Mouse (Mus musculus) CH12.LX (cell line): ENCODE data around the gene Dmwd.

Experiments
- CHD2 ChIP-seq: IDR thresholded peaks from 2 replicates; pipeline ENCODE4 v1.6.1; 2011; ENCODE audit warnings: low read length, improper control_type of control experiment
- CTCF ChIP-seq, 2 experiments: IDR thresholded peaks in 1 of 2; conservative IDR thresholded peaks in 1 of 2; 2 replicates each; pipeline ENCODE4 v1.5.1; 2011 to 2012; ENCODE audit warnings: low read depth in 2 of 2, low read length in 2 of 2, improper control_type of control experiment in 1 of 2, inconsistent platforms in 1 of 2, mild to moderate bottlenecking in 1 of 2, moderate library complexity in 1 of 2
- EP300 ChIP-seq: IDR thresholded peaks from 2 replicates; pipeline ENCODE4 v1.6.1; 2011; ENCODE audit warnings: low read length, improper control_type of control experiment
- GABPA ChIP-seq: IDR thresholded peaks from 2 replicates; pipeline ENCODE4 v1.6.1; 2012; ENCODE audit warnings: low read depth, low read length, improper control_type of control experiment, inconsistent platforms; ENCODE audit not compliant: insufficient replicate concordance
- KAT2A ChIP-seq: IDR thresholded peaks from 2 replicates; pipeline ENCODE4 v1.6.1; 2012; ENCODE audit warnings: low read length, improper control_type of control experiment, inconsistent platforms; ENCODE audit not compliant: insufficient replicate concordance
- MAFK ChIP-seq: IDR thresholded peaks from 2 replicates; pipeline ENCODE4 v1.6.1; 2011; ENCODE audit warnings: low read length, improper control_type of control experiment; ENCODE audit not compliant: insufficient replicate concordance
- MAX ChIP-seq: IDR thresholded peaks from 2 replicates; pipeline ENCODE4 v1.6.1; 2011; ENCODE audit warnings: low read length, improper control_type of control experiment
- POLR2A ChIP-seq: IDR thresholded peaks from 2 replicates; pipeline ENCODE4 v1.6.1; 2011; ENCODE audit warnings: low read depth, mild to moderate bottlenecking, improper control_type of control experiment, low read length
- POLR2AphosphoS2 ChIP-seq: IDR thresholded peaks from 2 replicates; pipeline ENCODE4 v1.6.1; 2011; ENCODE audit warnings: low read depth, low read length, improper control_type of control experiment
- SIN3A ChIP-seq: IDR thresholded peaks from 2 replicates; pipeline ENCODE4 v1.6.1; 2012; ENCODE audit warnings: low read length, improper control_type of control experiment, inconsistent platforms
- USF1 ChIP-seq: IDR thresholded peaks from 2 replicates; pipeline ENCODE4 v1.6.1; 2014; ENCODE audit warnings: low read depth, mild to moderate bottlenecking, inconsistent platforms, low read length, improper control_type of control experiment
- USF2 ChIP-seq: conservative IDR thresholded peaks from 2 replicates; pipeline ENCODE4 v1.6.1; 2011; ENCODE audit warnings: low read depth, low read length, improper control_type of control experiment
- ZKSCAN1 ChIP-seq: IDR thresholded peaks from 2 replicates; pipeline ENCODE4 v1.6.1; 2012; ENCODE audit warnings: low read depth, inconsistent platforms, low read length, improper control_type of control experiment, borderline replicate concordance
- ZMIZ1 ChIP-seq: IDR thresholded peaks from 2 replicates; pipeline ENCODE4 v1.6.1; 2012; ENCODE audit warnings: low read depth, mild to moderate bottlenecking, inconsistent platforms, low read length, improper control_type of control experiment

GRCm38 (mm10) chr7:19083701-19084100 is 7.7 kb downstream of the Dmwd start, which contains the start of gene Dmpk:
- TF ChIP-seq POLR2A (no peak), CTCF (conservative IDR thresholded peaks at IDR 0.05 in 1 of 2, IDR thresholded peaks at IDR 0.05 in 1 of 2; ENCODE audit: low read depth in 2 of 2, low read length in 2 of 2) (no peak), USF1 (no peak), POLR2AphosphoS2 (no peak), EP300 (no peak), ZKSCAN1 (no peak), USF2 (no peak), MAFK (no peak), SIN3A (no peak), ZMIZ1 (no peak), CHD2 (no peak), MAX (no peak), KAT2A (no peak), GABPA (no peak)
